Mouse (Mus musculus) midbrain, embryonic 10.5 days (tissue): Measurements from ENCODE around the gene Znrf3. TPM values are rescaled to one million over a fixed set of nuclear protein-coding genes. Genes with fewer than 3 reads are reported as not detected.

Source experiments
- DNase-seq: peaks from one replicate; pipeline ENCODE4 v3.0.0-alpha.2; 2017; ENCODE audit warnings: low spot score
- H3K27ac ChIP-seq: fragments of 300-500 bp; sonication (generic); replicated peaks from 2 replicates; pipeline ENCODE4 v1.5.1; 2016; ENCODE audit warnings: mild to moderate bottlenecking
- H3K27me3 ChIP-seq: fragments of 300-500 bp; sonication (generic); 2 replicates; pipeline ENCODE4 v1.6.1; 2016; ENCODE audit warnings: low read depth, mild to moderate bottlenecking; ENCODE audit not compliant: poor library complexity, severe bottlenecking
- H3K36me3 ChIP-seq: fragments of 300-500 bp; sonication (generic); 2 replicates; pipeline ENCODE4 v1.6.1; 2016; ENCODE audit warnings: mild to moderate bottlenecking, moderate library complexity
- H3K4me1 ChIP-seq: fragments of 300-500 bp; sonication (generic); 2 replicates; pipeline ENCODE4 v1.6.1; 2016
- H3K4me3 ChIP-seq: fragments of 300-500 bp; sonication (generic); 2 replicates; pipeline ENCODE4 v1.5.1; 2016; ENCODE audit warnings: mild to moderate bottlenecking, moderate library complexity
- H3K9me3 ChIP-seq: fragments of 300-500 bp; sonication (generic); replicated peaks from 2 replicates; pipeline ENCODE4 v1.6.1; 2016; ENCODE audit warnings: mild to moderate bottlenecking
- WGBS: fragments of 180-500 bp; shearing (Covaris S2); methylation state at CpG from one replicate; pipeline ENCODE4 v1.1.7; 2016; 5-methylcytosine and 5-hydroxymethylcytosine counted together
- polyA plus RNA-seq: library from polyadenylated mRNA; unstranded; fragments of >200 nt; fragmentation: Nextera tagmentation; extraction: Ambion mirVana; gene quantifications from 2 replicates; pipeline ENCODE4 v1.2.1, GENCODE M21; 2016

The Znrf3 gene
- polyA plus RNA-seq, 1 experiment from 2014 or later = 12.2 TPM

GRCm38 (mm10) chr11:5263078-5263730 lies 181.4 kb downstream of the Znrf3 start:
- DNase-seq = no peak
- 60% methylated on average over 26 of the region's 26 CpGs for WGBS
- Histone ChIP-seq H3K27me3 (peaks cover 30% of the 10 kb centered on the region), H3K27ac (no peak overlapping the region), H3K4me3 (no peak overlapping the region), H3K36me3 (no peaks in the 10 kb centered on the region), H3K9me3 (no peaks in the 10 kb centered on the region), H3K4me1 (peaks cover 24% of the 10 kb centered on the region)

- WGBS = 4% methylated on average over 69 of the region's 80 CpGs
Measured at GRCm38 (mm10) chr11:5261508-5262392, 182.9 kb downstream of the Znrf3 start, which contains the start of gene Kremen1. Gene Kremen1 (minus strand): TSS chr11:5261558.

GRCm38 (mm10) chr11:5260942-5261459 lies 183.6 kb downstream of the Znrf3 start:
- Histone ChIP-seq H3K4me1 (peaks cover 35% of the 10 kb centered on the region), H3K9me3 (no peaks in the 10 kb centered on the region), H3K4me3 (peak overlapping the region; percentile 95), H3K27me3 (peaks cover 30% of the 10 kb centered on the region), H3K36me3 (no peaks in the 10 kb centered on the region), H3K27ac (peak overlapping the region; percentile 91)
- WGBS = 1% methylated on average over 42 of the region's 42 CpGs
- peak; percentile 68 for DNase-seq

More at GRCm38 (mm10) chr11:5261508-5262392, 182.9 kb downstream of the Znrf3 start, which contains the start of gene Kremen1:
- H3K27me3 ChIP-seq = peaks cover 30% of the 10 kb centered on the region
- peak within 1 kb of the TSS; percentile 95 for H3K4me3 ChIP-seq
- no peaks in the 10 kb centered on the region for H3K36me3 ChIP-seq
- peak within 1 kb of the TSS; percentile 91 for H3K27ac ChIP-seq
- peaks cover 28% of the 10 kb centered on the region for H3K4me1 ChIP-seq
- DNase-seq = peak; percentile 91
- H3K9me3 ChIP-seq = no peaks in the 10 kb centered on the region

GRCm38 (mm10) chr11:5259944-5260598 lies 184.6 kb downstream of the Znrf3 start:
- DNase-seq = no peak
- Histone ChIP-seq H3K27me3 (peaks cover 30% of the 10 kb centered on the region), H3K4me3 (peak overlapping the region; percentile 95), H3K36me3 (no peaks in the 10 kb centered on the region), H3K4me1 (peaks cover 44% of the 10 kb centered on the region), H3K27ac (no peak overlapping the region), H3K9me3 (no peaks in the 10 kb centered on the region)
- WGBS = 72% methylated on average over 10 of the region's 10 CpGs

GRCm38 (mm10) chr11:5258036-5258435 lies 186.6 kb downstream of the Znrf3 start:
- H3K9me3 ChIP-seq = no peaks in the 10 kb centered on the region
- no peaks in the 10 kb centered on the region for H3K36me3 ChIP-seq
- DNase-seq = no peak
- 94% methylated on average over 6 of the region's 6 CpGs for WGBS
- H3K27ac ChIP-seq = no peak overlapping the region
- H3K4me3 ChIP-seq = no peak overlapping the region
- H3K4me1 ChIP-seq = peaks cover 44% of the 10 kb centered on the region
- H3K27me3 ChIP-seq = peaks cover 17% of the 10 kb centered on the region

- peaks cover 10% of the 10 kb centered on the region for H3K27me3 ChIP-seq
- no peak overlapping the region for H3K4me3 ChIP-seq
- no peaks in the 10 kb centered on the region for H3K36me3 ChIP-seq
- WGBS = 86% methylated on average over 13 of the region's 13 CpGs
- H3K27ac ChIP-seq = no peak overlapping the region
- H3K4me1 ChIP-seq = peaks cover 47% of the 10 kb centered on the region
- no peak for DNase-seq
- H3K9me3 ChIP-seq = no peaks in the 10 kb centered on the region
Measured at GRCm38 (mm10) chr11:5257151-5257862, 187.3 kb downstream of the Znrf3 start.

GRCm38 (mm10) chr11:5255509-5256014 lies 189.1 kb downstream of the Znrf3 start:
- peaks cover 42% of the 10 kb centered on the region for H3K4me1 ChIP-seq
- no peaks in the 10 kb centered on the region for H3K9me3 ChIP-seq
- H3K27ac ChIP-seq = peak overlapping the region; percentile 50; the same call in 1 of the 2 replicates
- 0 out of 2 replicates have a peak, but pooled peaks cover 7% of the 10 kb centered on the region for H3K27me3 ChIP-seq
- DNase-seq = no peak
- no peaks in the 10 kb centered on the region for H3K36me3 ChIP-seq
- 53% methylated on average over 9 of the region's 9 CpGs for WGBS
- H3K4me3 ChIP-seq = no peak overlapping the region

- Histone ChIP-seq H3K9me3 (no peaks in the 10 kb centered on the region), H3K4me1 (peaks cover 36% of the 10 kb centered on the region), H3K27ac (no peak overlapping the region), H3K27me3 (no peaks in the 10 kb centered on the region), H3K4me3 (no peak overlapping the region), H3K36me3 (no peaks in the 10 kb centered on the region)
- 90% methylated on average over 2 of the region's 2 CpGs for WGBS
- no peak for DNase-seq
Measured at GRCm38 (mm10) chr11:5254016-5254415, 190.6 kb downstream of the Znrf3 start.

GRCm38 (mm10) chr11:5253528-5253927 lies 191.1 kb downstream of the Znrf3 start:
- no peak for DNase-seq
- H3K27ac ChIP-seq = no peak overlapping the region
- no peaks in the 10 kb centered on the region for H3K36me3 ChIP-seq
- H3K9me3 ChIP-seq = no peaks in the 10 kb centered on the region
- H3K4me3 ChIP-seq = no peak overlapping the region
- H3K27me3 ChIP-seq = no peaks in the 10 kb centered on the region
- WGBS = 74% methylated on average over 3 of the region's 3 CpGs
- peaks cover 41% of the 10 kb centered on the region for H3K4me1 ChIP-seq

GRCm38 (mm10) chr11:5252727-5253126 lies 191.9 kb downstream of the Znrf3 start:
- no peak overlapping the region for H3K27ac ChIP-seq
- H3K9me3 ChIP-seq = no peaks in the 10 kb centered on the region
- 78% methylated on average over 8 of the region's 8 CpGs for WGBS
- H3K4me1 ChIP-seq = peaks cover 45% of the 10 kb centered on the region
- no peaks in the 10 kb centered on the region for H3K27me3 ChIP-seq
- no peak overlapping the region for H3K4me3 ChIP-seq
- no peaks in the 10 kb centered on the region for H3K36me3 ChIP-seq
- DNase-seq = no peak

- no peak for DNase-seq
- Histone ChIP-seq H3K4me1 (peaks cover 35% of the 10 kb centered on the region), H3K27ac (no peak overlapping the region), H3K27me3 (no peaks in the 10 kb centered on the region), H3K4me3 (no peak overlapping the region), H3K36me3 (no peaks in the 10 kb centered on the region), H3K9me3 (no peaks in the 10 kb centered on the region)
- WGBS = 78% methylated on average over 6 of the region's 6 CpGs
Measured at GRCm38 (mm10) chr11:5251112-5251511, 193.5 kb downstream of the Znrf3 start.

GRCm38 (mm10) chr11:5248200-5248599 lies 196.4 kb downstream of the Znrf3 start:
- 51% methylated on average over 2 of the region's 2 CpGs for WGBS
- H3K27me3 ChIP-seq = no peaks in the 10 kb centered on the region; the same call in 1 of the 2 replicates
- peaks cover 1% of the 10 kb centered on the region for H3K36me3 ChIP-seq
- H3K9me3 ChIP-seq = no peaks in the 10 kb centered on the region
- peak overlapping the region; percentile 50; the same call in 1 of the 2 replicates for H3K27ac ChIP-seq
- H3K4me3 ChIP-seq = no peak overlapping the region
- H3K4me1 ChIP-seq = peaks cover 35% of the 10 kb centered on the region
- DNase-seq = no peak
